Mouse (Mus musculus) left cerebral cortex, adult 2 months (tissue): ENCODE measurements around the gene Ube4a. TPM values are rescaled to one million over a fixed set of nuclear protein-coding genes. Genes with fewer than 3 reads are reported as not detected.
A peak's percentile ranks its signal among the peaks of the same experiment; 100 is the strongest.

Source experiments
- DNase-seq, 2 experiments: peaks; one replicate each; pipeline ENCODE4 v3.0.0; 2021 to 2022; ENCODE audit warnings: low spot score in 2 of 2, mixed read lengths in 1 of 2; ENCODE audit errors: extremely low spot score in 1 of 2
- H3K27ac ChIP-seq: fragments of 200-600 bp; 2 replicates; pipeline ENCODE4 v1.8.1; 2022
- H3K4me3 ChIP-seq: fragments of 200-600 bp; 2 replicates; pipeline ENCODE4 v1.8.1; 2022
- CTCF ChIP-seq: fragments of 200-600 bp; IDR thresholded peaks from 2 replicates; pipeline ENCODE4 v1.8.1; 2022; ENCODE audit warnings: antibody characterized with exemption, mild to moderate bottlenecking, moderate library complexity
- intact Hi-C: fragments of 180-260 bp; cut with DNase I; formaldehyde crosslinking; loops from one replicate; pipeline ENCODE4 v1.15.1; 2025
- total RNA-seq, 2 experiments: library from RNA; stranded (reverse); gene quantifications; 2 replicates each; pipeline ENCODE4 v1.2.3; 2021

The Ube4a gene
- total RNA-seq, 2 experiments from 2014 or later = 66.4 to 68.0 TPM

- no peak for TF ChIP-seq CTCF
- Histone ChIP-seq H3K4me3 (no peak overlapping the region), H3K27ac (no peak overlapping the region)
- no peak for DNase-seq
- intact Hi-C loops = no loop called here
Measured at GRCm38 (mm10) chr9:44890122-44890521, 75.3 kb downstream of the Ube4a start.

GRCm38 (mm10) chr9:44888114-44888624, 77.2 kb downstream of the Ube4a start:
- DNase-seq = no peak
- intact Hi-C loops = no loop called here
- no peak overlapping the region for H3K27ac ChIP-seq
- no peak overlapping the region for H3K4me3 ChIP-seq
- no peak for TF ChIP-seq CTCF

- intact Hi-C loops = loop anchor here (2.0 to 5.0 kb wide), 2 partner anchors 14 to 239 kb away; no protein-coding TSS in a partner anchor
- TF ChIP-seq CTCF = no peak
- H3K4me3 ChIP-seq = peak overlapping the region; percentile 52
- DNase-seq = peak; percentile 51 to 53
- peak overlapping the region; percentile 94 for H3K27ac ChIP-seq
Measured at GRCm38 (mm10) chr9:44882981-44883569, 82.3 kb downstream of the Ube4a start.

GRCm38 (mm10) chr9:44882436-44882980, 82.9 kb downstream of the Ube4a start:
- intact Hi-C loops = loop anchor here (2.0 to 5.0 kb wide), 2 partner anchors 14 to 240 kb away; no protein-coding TSS in a partner anchor
- peak overlapping the region; percentile 94 for H3K27ac ChIP-seq

GRCm38 (mm10) chr9:44881941-44882435, 83.4 kb downstream of the Ube4a start:
- no peak for TF ChIP-seq CTCF
- intact Hi-C loops = loop anchor here (1.0 to 5.0 kb wide), 4 partner anchors 15 to 240 kb away; partner anchors contain the start of gene Atp5l
- peak overlapping the region; percentile 94 for H3K27ac ChIP-seq
- peak; percentile 68 to 70 for DNase-seq
- H3K4me3 ChIP-seq = peak overlapping the region; percentile 52

More at GRCm38 (mm10) chr9:44882436-44882980, 82.9 kb downstream of the Ube4a start:
- peak overlapping the region; percentile 52 for H3K4me3 ChIP-seq
- TF ChIP-seq CTCF = peak; percentile 14; the same call in 1 of the 2 replicates
- peak; percentile 34 to 35 for DNase-seq

GRCm38 (mm10) chr9:44881221-44881871, 84.1 kb downstream of the Ube4a start, which contains the start of gene Kmt2a:
Gene Kmt2a (minus strand): TSS chr9:44881296.
- H3K27ac ChIP-seq = peak within 1 kb of the TSS; percentile 95
- peak within 1 kb of the TSS; percentile 92 for H3K4me3 ChIP-seq
- DNase-seq = peak; percentile 99 to 100
- TF ChIP-seq CTCF = no peak
- intact Hi-C loops = loop anchor here (1.0 to 5.0 kb wide), 3 partner anchors 24 to 241 kb away; partner anchors contain the start of gene Atp5l

GRCm38 (mm10) chr9:44880309-44881081, 84.9 kb downstream of the Ube4a start:
- H3K4me3 ChIP-seq = peak overlapping the region; percentile 92
- peak overlapping the region; percentile 95 for H3K27ac ChIP-seq
- intact Hi-C loops = loop anchor here (1.0 to 5.0 kb wide), 3 partner anchors 25 to 242 kb away; partner anchors contain the start of gene Atp5l
- TF ChIP-seq CTCF = no peak
- DNase-seq = peak in 1 of 2 experiments; percentile 38

GRCm38 (mm10) chr9:44879694-44880271, 85.6 kb downstream of the Ube4a start:
- intact Hi-C loops = loop anchor here (2.0 to 5.0 kb wide), 2 partner anchors 41 to 243 kb away; partner anchors contain the start of gene Atp5l
- DNase-seq = no peak
- no peak for TF ChIP-seq CTCF
- Histone ChIP-seq H3K4me3 (peak overlapping the region; percentile 92), H3K27ac (peak overlapping the region; percentile 95)

GRCm38 (mm10) chr9:44878776-44879500, 86.5 kb downstream of the Ube4a start:
- TF ChIP-seq CTCF = no peak
- Histone ChIP-seq H3K27ac (no peak overlapping the region; the same call in 1 of the 2 replicates), H3K4me3 (peak overlapping the region; percentile 92)
- no peak for DNase-seq
- intact Hi-C loops = no loop called here

GRCm38 (mm10) chr9:44877686-44878085, 87.7 kb downstream of the Ube4a start:
- intact Hi-C loops = no loop called here
- Histone ChIP-seq H3K27ac (no peak overlapping the region), H3K4me3 (peak overlapping the region; percentile 92)
- no peak for DNase-seq
- TF ChIP-seq CTCF = no peak
